Mouse (Mus musculus) kidney, embryonic 16.5 days (tissue): ENCODE measurements at regions not wholly inside any gene's neighbourhood (a gene's known extent, or its start where the extent isn't known, plus 50 kb on each side); places are given as distances from the start of the nearest gene placed in this dataset.

Source experiments
- ATAC-seq: fragments of 200-750 bp; cut with Nextera tagmentation; 2 replicates; pipeline ENCODE4 v1.8.0; 2017; ENCODE audit warnings: moderate TSS enrichment; ENCODE audit not compliant: low FRiP score, low TSS enrichment
- H3K27ac ChIP-seq: fragments of 300-500 bp; sonication (generic); 2 replicates; pipeline ENCODE4 v1.5.1; 2014; ENCODE audit warnings: low read length
- H3K27me3 ChIP-seq: fragments of 300-500 bp; sonication (generic); 2 replicates; pipeline ENCODE4 v1.6.1; 2014; ENCODE audit warnings: low read length, control low read depth, mixed read lengths; ENCODE audit not compliant: insufficient read depth
- H3K36me3 ChIP-seq: fragments of 300-500 bp; sonication (generic); 2 replicates; pipeline ENCODE4 v1.6.1; 2014; ENCODE audit warnings: low read length, control low read depth, mixed read lengths; ENCODE audit not compliant: insufficient read depth
- H3K4me1 ChIP-seq: fragments of 300-500 bp; sonication (generic); 2 replicates; pipeline ENCODE4 v1.6.1; 2014; ENCODE audit warnings: low read length, control low read depth, mixed read lengths; ENCODE audit not compliant: insufficient read depth
- H3K4me2 ChIP-seq: fragments of 300-500 bp; sonication (generic); replicated peaks from 2 replicates; pipeline ENCODE4 v1.6.1; 2014; ENCODE audit warnings: low read depth, low read length
- H3K4me3 ChIP-seq: fragments of 300-500 bp; sonication (generic); 2 replicates; pipeline ENCODE4 v1.5.1; 2014; ENCODE audit warnings: mild to moderate bottlenecking, low read length
- H3K9ac ChIP-seq: fragments of 300-500 bp; sonication (generic); replicated peaks from 2 replicates; pipeline ENCODE4 v1.6.1; 2014; ENCODE audit warnings: low read length
- H3K9me3 ChIP-seq: fragments of 300-500 bp; sonication (generic); 2 replicates; pipeline ENCODE4 v1.6.1; 2016; ENCODE audit warnings: low read length, control low read depth
- WGBS: fragments of 180-500 bp; shearing (Covaris S2); extraction: QIAGEN DNeasy Blood & Tissue Kit; methylation state at CpG from one replicate; pipeline ENCODE4 v1.1.7; 2014; 5-methylcytosine and 5-hydroxymethylcytosine counted together

- Histone ChIP-seq H3K36me3 (no peaks in the 10 kb centered on the region), H3K4me1 (no peaks in the 10 kb centered on the region), H3K4me2 (no peak overlapping the region), H3K27ac (no peak overlapping the region), H3K27me3 (no peaks in the 10 kb centered on the region), H3K4me3 (no peak overlapping the region), H3K9ac (no peak overlapping the region), H3K9me3 (no peaks in the 10 kb centered on the region)
- WGBS: 91% methylated on average over 17 of the region's 17 CpGs
- ATAC-seq: no peak
Observed at GRCm38 (mm10) chr10:21763017-21763964, 118.7 kb upstream of the Sgk1 start.

- Histone ChIP-seq H3K4me3 (no peak overlapping the region), H3K4me2 (no peak overlapping the region), H3K9me3 (no peaks in the 10 kb centered on the region), H3K4me1 (no peaks in the 10 kb centered on the region), H3K27ac (no peak overlapping the region), H3K9ac (no peak overlapping the region), H3K36me3 (no peaks in the 10 kb centered on the region), H3K27me3 (no peaks in the 10 kb centered on the region)
- no peak for ATAC-seq
- WGBS: 92% methylated on average over 8 of the region's 8 CpGs
Observed at GRCm38 (mm10) chr10:21764090-21764489, 117.9 kb upstream of the Sgk1 start.

- Histone ChIP-seq H3K4me3 (no peak overlapping the region), H3K9ac (no peak overlapping the region), H3K27ac (no peak overlapping the region), H3K4me2 (no peak overlapping the region), H3K9me3 (no peaks in the 10 kb centered on the region), H3K27me3 (no peaks in the 10 kb centered on the region), H3K4me1 (no peaks in the 10 kb centered on the region), H3K36me3 (no peaks in the 10 kb centered on the region)
- ATAC-seq: no peak
- 82% methylated on average over 13 of the region's 13 CpGs for WGBS
Observed at GRCm38 (mm10) chr10:21764891-21765290, 117.1 kb upstream of the Sgk1 start.

- no peak overlapping the region for H3K9ac ChIP-seq
- ATAC-seq: no peak
- no peaks in the 10 kb centered on the region for H3K36me3 ChIP-seq
- 68% methylated on average over 4 of the region's 4 CpGs for WGBS
- H3K4me2 ChIP-seq: no peak overlapping the region
- no peaks in the 10 kb centered on the region for H3K4me1 ChIP-seq
- no peak overlapping the region for H3K4me3 ChIP-seq
- no peak overlapping the region for H3K27ac ChIP-seq
- H3K27me3 ChIP-seq: no peaks in the 10 kb centered on the region
- no peaks in the 10 kb centered on the region for H3K9me3 ChIP-seq
Observed at GRCm38 (mm10) chr10:21773548-21773947, 108.4 kb upstream of the Sgk1 start.

GRCm38 (mm10) chr10:21775441-21775840 is 106.5 kb upstream of the Sgk1 start:
- no peak overlapping the region for H3K9ac ChIP-seq
- no peak overlapping the region for H3K4me3 ChIP-seq
- H3K9me3 ChIP-seq: no peaks in the 10 kb centered on the region
- ATAC-seq: no peak
- H3K36me3 ChIP-seq: no peaks in the 10 kb centered on the region
- H3K4me1 ChIP-seq: no peaks in the 10 kb centered on the region
- H3K4me2 ChIP-seq: no peak overlapping the region
- no peak overlapping the region for H3K27ac ChIP-seq
- H3K27me3 ChIP-seq: no peaks in the 10 kb centered on the region
- 78% methylated on average over 5 of the region's 5 CpGs for WGBS

GRCm38 (mm10) chr10:21775911-21776761 is 105.8 kb upstream of the Sgk1 start:
- Histone ChIP-seq H3K36me3 (no peaks in the 10 kb centered on the region), H3K27ac (no peak overlapping the region), H3K4me3 (no peak overlapping the region), H3K27me3 (no peaks in the 10 kb centered on the region), H3K9me3 (no peaks in the 10 kb centered on the region), H3K4me1 (no peaks in the 10 kb centered on the region), H3K9ac (no peak overlapping the region), H3K4me2 (no peak overlapping the region)
- ATAC-seq: no peak
- WGBS: 71% methylated on average over 12 of the region's 12 CpGs

- no peak overlapping the region for H3K4me2 ChIP-seq
- 74% methylated on average over 8 of the region's 8 CpGs for WGBS
- H3K4me3 ChIP-seq: no peak overlapping the region
- H3K27me3 ChIP-seq: no peaks in the 10 kb centered on the region
- no peak overlapping the region for H3K27ac ChIP-seq
- no peaks in the 10 kb centered on the region for H3K36me3 ChIP-seq
- no peaks in the 10 kb centered on the region for H3K4me1 ChIP-seq
- ATAC-seq: no peak
- no peaks in the 10 kb centered on the region for H3K9me3 ChIP-seq
- H3K9ac ChIP-seq: no peak overlapping the region
Observed at GRCm38 (mm10) chr10:21776762-21777080, 105.3 kb upstream of the Sgk1 start.

GRCm38 (mm10) chr10:21777103-21777502 is 104.9 kb upstream of the Sgk1 start:
- Histone ChIP-seq H3K9me3 (no peaks in the 10 kb centered on the region), H3K4me2 (no peak overlapping the region), H3K4me3 (no peak overlapping the region), H3K4me1 (no peaks in the 10 kb centered on the region), H3K27ac (no peak overlapping the region), H3K36me3 (no peaks in the 10 kb centered on the region), H3K9ac (no peak overlapping the region), H3K27me3 (no peaks in the 10 kb centered on the region)
- WGBS: 83% methylated on average over 3 of the region's 3 CpGs
- ATAC-seq: no peak

GRCm38 (mm10) chr10:21783478-21783877 is 98.5 kb upstream of the Sgk1 start:
- Histone ChIP-seq H3K4me3 (no peak overlapping the region), H3K4me2 (no peak overlapping the region), H3K9ac (no peak overlapping the region), H3K9me3 (no peaks in the 10 kb centered on the region), H3K36me3 (no peaks in the 10 kb centered on the region), H3K27ac (no peak overlapping the region), H3K27me3 (no peaks in the 10 kb centered on the region), H3K4me1 (no peaks in the 10 kb centered on the region)
- ATAC-seq: no peak
- 84% methylated on average over 7 of the region's 7 CpGs for WGBS

GRCm38 (mm10) chr10:21785110-21785509 is 96.9 kb upstream of the Sgk1 start:
- Histone ChIP-seq H3K9me3 (no peaks in the 10 kb centered on the region), H3K4me1 (peaks cover 6% of the 10 kb centered on the region), H3K9ac (no peak overlapping the region), H3K4me3 (no peak overlapping the region), H3K27me3 (no peaks in the 10 kb centered on the region), H3K4me2 (no peak overlapping the region), H3K36me3 (no peaks in the 10 kb centered on the region), H3K27ac (no peak overlapping the region)
- ATAC-seq: no peak
- WGBS: 67% methylated on average over 4 of the region's 4 CpGs
